Mouse (Mus musculus): Measurements from ENCODE around the gene Spn.
"Not testable (repeated sequence)": the region's sequence is repeated elsewhere in the genome, so short reads cannot be mapped to it uniquely, and the experiment has no call there.

Spn gene

GRCm38 (mm10) chr7:127137262-127138017 is at the start of gene Spn:
Gene Spn, minus strand, starts transcription at chr7:127137823.
- no peak for DNase-seq (ENCODE audit: low spot score)

GRCm38 (mm10) chr7:127187351-127187750 is 49.7 kb upstream of the Spn start:
- no peak for DNase-seq (ENCODE audit: low spot score)

GRCm38 (mm10) chr7:127185601-127186000 is 48.0 kb upstream of the Spn start:
- peak; percentile 43 for DNase-seq (ENCODE audit: low spot score)

- no peak for DNase-seq (ENCODE audit: low spot score)
Observed at GRCm38 (mm10) chr7:127184720-127185119, 47.1 kb upstream of the Spn start.

- no peak for DNase-seq (ENCODE audit: low spot score)
Observed at GRCm38 (mm10) chr7:127183828-127184227, 46.2 kb upstream of the Spn start.

- no peak for DNase-seq (ENCODE audit: low spot score)
Observed at GRCm38 (mm10) chr7:127183345-127183744, 45.7 kb upstream of the Spn start.

- not testable (repeated sequence) for DNase-seq (ENCODE audit: low spot score)
Observed at GRCm38 (mm10) chr7:127181724-127182123, 44.1 kb upstream of the Spn start.

- no peak for DNase-seq (ENCODE audit: low spot score)
Observed at GRCm38 (mm10) chr7:127180783-127181182, 43.2 kb upstream of the Spn start.

- DNase-seq (ENCODE audit: low spot score): no peak
Observed at GRCm38 (mm10) chr7:127176937-127177336, 39.3 kb upstream of the Spn start.

GRCm38 (mm10) chr7:127166501-127166900 is 28.9 kb upstream of the Spn start:
- no peak for DNase-seq (ENCODE audit: low spot score)

- DNase-seq (ENCODE audit: low spot score): no peak
Observed at GRCm38 (mm10) chr7:127165607-127166493, 28.2 kb upstream of the Spn start.

GRCm38 (mm10) chr7:127164002-127164401 is 26.4 kb upstream of the Spn start:
- DNase-seq (ENCODE audit: low spot score): no peak

GRCm38 (mm10) chr7:127162546-127162945 is 24.9 kb upstream of the Spn start:
- DNase-seq (ENCODE audit: low spot score): no peak

GRCm38 (mm10) chr7:127157548-127157947 is 19.9 kb upstream of the Spn start:
- no peak for DNase-seq (ENCODE audit: low spot score)

GRCm38 (mm10) chr7:127153477-127153876 is 15.9 kb upstream of the Spn start:
- no peak for DNase-seq (ENCODE audit: low spot score)

GRCm38 (mm10) chr7:127152464-127152863 is 14.8 kb upstream of the Spn start:
- no peak for DNase-seq (ENCODE audit: low spot score)

- DNase-seq (ENCODE audit: low spot score): no peak
Observed at GRCm38 (mm10) chr7:127147901-127148300, 10.3 kb upstream of the Spn start.

- no peak for DNase-seq (ENCODE audit: low spot score)
Observed at GRCm38 (mm10) chr7:127146267-127146603, 8.6 kb upstream of the Spn start.

- DNase-seq (ENCODE audit: low spot score): no peak
Observed at GRCm38 (mm10) chr7:127145387-127146266, 8.0 kb upstream of the Spn start.

- DNase-seq (ENCODE audit: low spot score): no peak
Observed at GRCm38 (mm10) chr7:127144412-127144811, 6.8 kb upstream of the Spn start.

GRCm38 (mm10) chr7:127142666-127143065 is 5.0 kb upstream of the Spn start:
- no peak for DNase-seq (ENCODE audit: low spot score)

GRCm38 (mm10) chr7:127142214-127142613 is 4.6 kb upstream of the Spn start:
- DNase-seq (ENCODE audit: low spot score): no peak

Measured in testis, postnatal 10 days (tissue).